Mouse (Mus musculus) lung, embryonic 16.5 days (tissue): ENCODE data around the gene Mgst2. TPM values are rescaled to one million over a fixed set of nuclear protein-coding genes. Genes with fewer than 3 reads are reported as not detected.

Experiments
- ATAC-seq: fragments of 200-750 bp; cut with Nextera tagmentation; 2 replicates; pipeline ENCODE4 v1.8.0; 2017; ENCODE audit warnings: low read depth, mild to moderate bottlenecking, moderate library complexity
- H3K27ac ChIP-seq: fragments of 300-500 bp; sonication (generic); 2 replicates; pipeline ENCODE4 v1.5.1; 2014; ENCODE audit warnings: mild to moderate bottlenecking, control low read depth, low read length
- H3K27me3 ChIP-seq: fragments of 300-500 bp; sonication (generic); 2 replicates; pipeline ENCODE4 v1.6.1; 2014; ENCODE audit warnings: low read depth, low read length, mixed read lengths; ENCODE audit not compliant: control insufficient read depth, insufficient read depth
- H3K36me3 ChIP-seq: fragments of 300-500 bp; sonication (generic); 2 replicates; pipeline ENCODE4 v1.6.1; 2014; ENCODE audit warnings: low read length; ENCODE audit not compliant: control insufficient read depth, insufficient read depth
- H3K4me1 ChIP-seq: fragments of 300-500 bp; sonication (generic); replicated peaks from 2 replicates; pipeline ENCODE4 v1.6.1; 2014; ENCODE audit warnings: low read length, mixed read lengths; ENCODE audit not compliant: control insufficient read depth, insufficient read depth
- H3K4me2 ChIP-seq: fragments of 300-500 bp; sonication (generic); 2 replicates; pipeline ENCODE4 v1.6.1; 2014; ENCODE audit warnings: low read depth, low read length, control low read depth
- H3K4me3 ChIP-seq: fragments of 300-500 bp; sonication (generic); 2 replicates; pipeline ENCODE4 v1.5.1; 2014; ENCODE audit warnings: mild to moderate bottlenecking, low read length, control low read depth
- H3K9ac ChIP-seq: fragments of 300-500 bp; sonication (generic); 2 replicates; pipeline ENCODE4 v1.6.1; 2014; ENCODE audit warnings: low read length, control low read depth
- H3K9me3 ChIP-seq: fragments of 300-500 bp; sonication (generic); 2 replicates; pipeline ENCODE4 v1.6.1; 2016; ENCODE audit warnings: low read length; ENCODE audit not compliant: control insufficient read depth
- WGBS: fragments of 180-500 bp; shearing (Covaris S2); extraction: QIAGEN DNeasy Blood & Tissue Kit; methylation state at CpG from one replicate; pipeline ENCODE4 v1.1.7; 2014; 5-methylcytosine and 5-hydroxymethylcytosine counted together
- polyA plus RNA-seq: library from polyadenylated mRNA; unstranded; fragments of >200 nt; fragmentation: Nextera tagmentation; extraction: Ambion mirVana; gene quantifications from 2 replicates; pipeline ENCODE4 v1.2.1, GENCODE M21; 2015

The Mgst2 gene
- polyA plus RNA-seq, 1 experiment from 2014 or later = 5.4 TPM

DNA sequence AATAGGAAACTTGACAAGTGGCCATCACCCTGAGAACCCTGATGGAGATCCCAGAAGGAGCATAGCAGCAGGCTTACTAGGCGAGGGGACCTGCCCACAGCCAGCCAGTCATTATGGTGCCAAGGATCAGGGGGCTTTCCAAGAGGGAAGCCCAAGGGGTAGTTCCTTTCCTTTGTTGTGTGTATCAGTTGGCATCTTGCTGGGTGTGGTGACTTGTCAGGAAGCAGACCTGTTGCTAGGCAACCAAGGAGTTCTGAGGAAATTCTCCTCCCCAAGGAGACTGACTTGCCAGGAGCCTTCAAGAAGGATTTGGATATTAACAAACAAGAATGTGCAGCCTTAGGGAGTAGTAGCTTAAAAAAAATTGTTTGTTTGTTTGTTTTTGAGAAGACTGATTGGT lies 25.7 kb upstream of the Mgst2 start:
- ATAC-seq = no peak
- no peak overlapping the region for H3K27ac ChIP-seq
- no peaks in the 10 kb centered on the region for H3K27me3 ChIP-seq
- H3K9ac ChIP-seq = no peak overlapping the region
- H3K4me3 ChIP-seq = no peak overlapping the region
- no peaks in the 10 kb centered on the region for H3K36me3 ChIP-seq
- no peaks in the 10 kb centered on the region for H3K4me1 ChIP-seq
- H3K9me3 ChIP-seq = peaks cover 5% of the 10 kb centered on the region; the same call in 1 of the 2 replicates
- WGBS = 88% methylated on average over 1 of the region's 1 CpGs
- no peak overlapping the region for H3K4me2 ChIP-seq

DNA sequence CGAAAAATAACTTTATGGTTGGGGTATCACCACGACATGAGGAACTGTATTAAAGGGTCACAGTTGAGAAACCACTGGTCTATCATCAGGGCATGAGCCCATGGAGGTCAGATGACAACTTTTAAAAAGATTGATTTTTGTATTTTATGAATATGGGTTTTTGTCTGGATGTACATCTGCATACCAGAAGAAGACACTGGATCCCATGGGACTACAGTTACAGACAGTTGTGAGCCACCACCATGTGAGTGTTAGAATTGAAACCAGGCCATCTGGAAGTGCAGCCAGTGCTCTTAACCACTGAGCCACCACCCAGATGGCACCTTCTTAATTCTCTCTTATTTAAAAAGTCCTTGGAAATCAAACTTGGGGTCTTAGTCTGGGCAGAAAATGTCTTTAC lies 24.2 kb upstream of the Mgst2 start:
- no peaks in the 10 kb centered on the region for H3K36me3 ChIP-seq
- H3K27me3 ChIP-seq = no peaks in the 10 kb centered on the region
- H3K9ac ChIP-seq = no peak overlapping the region
- ATAC-seq = no peak
- H3K4me2 ChIP-seq = no peak overlapping the region
- no peak overlapping the region for H3K4me3 ChIP-seq
- 76% methylated on average over 2 of the region's 2 CpGs for WGBS
- peaks cover 4% of the 10 kb centered on the region; the same call in 1 of the 2 replicates for H3K9me3 ChIP-seq
- no peak overlapping the region for H3K27ac ChIP-seq
- no peaks in the 10 kb centered on the region for H3K4me1 ChIP-seq

- no peak overlapping the region for H3K4me3 ChIP-seq
- no peaks in the 10 kb centered on the region for H3K36me3 ChIP-seq
- no peak overlapping the region for H3K4me2 ChIP-seq
- H3K4me1 ChIP-seq = no peaks in the 10 kb centered on the region
- WGBS = 82% methylated on average over 20 of the region's 20 CpGs
- H3K9me3 ChIP-seq = no peaks in the 10 kb centered on the region
- no peak overlapping the region for H3K27ac ChIP-seq
- ATAC-seq = no peak
- H3K27me3 ChIP-seq = no peaks in the 10 kb centered on the region
- no peak overlapping the region for H3K9ac ChIP-seq
Observed at GRCm38 (mm10) chr3:51636700-51637099, 23.5 kb upstream of the Mgst2 start.

DNA sequence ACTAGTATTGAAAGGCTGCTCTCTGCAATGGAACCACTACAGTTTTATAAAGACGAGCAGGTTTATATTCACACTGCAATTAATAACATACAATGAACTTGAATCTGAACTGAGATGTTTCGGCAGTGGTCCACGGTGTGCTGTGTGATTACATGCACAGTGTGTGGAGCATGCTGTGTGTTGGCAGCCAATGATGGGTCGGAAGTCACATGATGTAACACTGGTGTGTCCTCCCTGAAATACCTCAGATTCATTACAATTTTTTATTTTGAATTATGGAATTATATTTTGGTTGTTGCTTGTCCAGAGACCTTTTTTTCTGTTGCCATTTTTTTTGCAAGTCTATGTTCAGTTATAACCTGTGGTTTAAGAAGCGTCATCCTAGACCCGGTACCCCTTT lies 22.8 kb upstream of the Mgst2 start:
- H3K27me3 ChIP-seq = no peaks in the 10 kb centered on the region
- H3K4me2 ChIP-seq = no peak overlapping the region
- 87% methylated on average over 6 of the region's 6 CpGs for WGBS
- no peak overlapping the region for H3K4me3 ChIP-seq
- H3K36me3 ChIP-seq = no peaks in the 10 kb centered on the region
- no peaks in the 10 kb centered on the region for H3K4me1 ChIP-seq
- H3K27ac ChIP-seq = no peak overlapping the region
- H3K9ac ChIP-seq = no peak overlapping the region
- H3K9me3 ChIP-seq = no peaks in the 10 kb centered on the region
- no peak for ATAC-seq

- no peak overlapping the region for H3K4me3 ChIP-seq
- H3K36me3 ChIP-seq = no peaks in the 10 kb centered on the region
- H3K4me2 ChIP-seq = no peak overlapping the region
- H3K27ac ChIP-seq = no peak overlapping the region
- no peaks in the 10 kb centered on the region for H3K9me3 ChIP-seq
- WGBS = 69% methylated on average over 6 of the region's 6 CpGs
- no peak for ATAC-seq
- no peak overlapping the region for H3K9ac ChIP-seq
- H3K4me1 ChIP-seq = no peaks in the 10 kb centered on the region
- no peaks in the 10 kb centered on the region for H3K27me3 ChIP-seq
Observed at GRCm38 (mm10) chr3:51638260-51638659, 21.9 kb upstream of the Mgst2 start.

DNA sequence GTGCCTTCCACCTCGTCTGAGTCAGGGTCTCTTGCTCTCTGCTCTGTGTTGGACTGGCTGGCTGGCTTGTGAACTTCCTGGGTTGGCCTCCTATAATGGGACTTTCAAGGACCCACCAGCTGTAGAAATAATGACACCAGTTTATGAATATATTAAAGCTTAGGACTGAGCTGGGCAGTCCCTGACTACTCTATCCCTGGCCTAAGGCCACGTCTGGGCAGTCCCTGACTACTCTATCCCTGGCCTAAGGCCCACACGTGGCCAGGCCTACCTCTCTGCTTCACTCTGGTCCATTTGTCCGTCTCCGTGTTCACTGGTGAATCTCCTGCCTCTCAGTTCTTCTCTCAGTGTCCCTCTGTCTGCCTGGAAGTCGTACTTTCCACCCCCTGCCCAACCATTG lies 14.7 kb upstream of the Mgst2 start:
- WGBS = 79% methylated on average over 6 of the region's 6 CpGs
- Histone ChIP-seq H3K4me2 (no peak overlapping the region), H3K9ac (no peak overlapping the region), H3K27me3 (no peaks in the 10 kb centered on the region), H3K4me1 (peaks cover 3% of the 10 kb centered on the region; the same call in 1 of the 2 replicates), H3K4me3 (no peak overlapping the region), H3K36me3 (no peaks in the 10 kb centered on the region), H3K9me3 (no peaks in the 10 kb centered on the region), H3K27ac (no peak overlapping the region)
- ATAC-seq = no peak

GRCm38 (mm10) chr3:51646301-51646700 lies 13.9 kb upstream of the Mgst2 start:
- H3K9me3 ChIP-seq = no peaks in the 10 kb centered on the region
- ATAC-seq = no peak
- H3K27ac ChIP-seq = no peak overlapping the region
- no peak overlapping the region for H3K4me2 ChIP-seq
- H3K9ac ChIP-seq = no peak overlapping the region
- H3K4me3 ChIP-seq = no peak overlapping the region
- no peaks in the 10 kb centered on the region for H3K27me3 ChIP-seq
- H3K36me3 ChIP-seq = no peaks in the 10 kb centered on the region
- WGBS = 43% methylated on average over 10 of the region's 10 CpGs
- peaks cover 3% of the 10 kb centered on the region; the same call in 1 of the 2 replicates for H3K4me1 ChIP-seq

- 63% methylated on average over 4 of the region's 4 CpGs for WGBS
- Histone ChIP-seq H3K27ac (no peak overlapping the region), H3K4me3 (no peak overlapping the region), H3K36me3 (no peaks in the 10 kb centered on the region), H3K9me3 (no peaks in the 10 kb centered on the region), H3K9ac (no peak overlapping the region), H3K27me3 (no peaks in the 10 kb centered on the region), H3K4me1 (peaks cover 4% of the 10 kb centered on the region), H3K4me2 (no peak overlapping the region)
- ATAC-seq = no peak
Observed at GRCm38 (mm10) chr3:51647356-51647755, 12.8 kb upstream of the Mgst2 start.

DNA sequence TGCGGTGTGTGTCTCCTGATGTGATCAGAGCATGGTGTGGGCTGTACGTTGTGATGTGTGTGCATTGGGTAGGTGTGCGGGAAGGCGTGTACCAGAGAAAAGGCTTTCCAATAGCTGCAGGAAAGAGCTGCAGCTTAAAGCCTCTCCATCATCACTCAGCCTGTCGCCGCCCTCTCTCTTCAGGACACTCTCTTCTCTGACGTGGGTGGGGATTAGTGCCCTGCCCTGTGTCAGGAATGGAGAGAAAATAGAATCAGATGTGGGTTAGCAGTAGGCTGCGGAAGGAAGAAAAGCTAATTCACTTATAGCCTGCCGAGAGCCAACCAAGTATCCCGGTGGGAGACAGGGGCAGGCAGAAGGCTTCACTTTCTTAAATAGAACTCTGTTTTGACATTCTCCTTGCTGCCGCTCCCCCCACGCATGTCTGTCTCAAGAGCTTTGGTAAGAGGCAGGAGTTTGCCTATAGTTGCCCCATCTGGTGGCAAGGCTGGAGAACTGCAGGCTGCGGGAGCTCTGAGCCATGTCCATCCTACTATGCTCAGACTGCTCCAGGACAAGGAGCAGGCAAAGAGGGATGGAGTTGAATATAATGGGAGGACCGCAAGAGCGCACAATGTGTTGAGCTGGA lies 12.0 kb upstream of the Mgst2 start:
- H3K4me2 ChIP-seq = peak overlapping the region; percentile 50
- no peaks in the 10 kb centered on the region for H3K27me3 ChIP-seq
- peak overlapping the region; percentile 17; the same call in 1 of the 2 replicates for H3K9ac ChIP-seq
- no peak overlapping the region for H3K27ac ChIP-seq
- 31% methylated on average over 15 of the region's 15 CpGs for WGBS
- H3K36me3 ChIP-seq = no peaks in the 10 kb centered on the region
- H3K4me3 ChIP-seq = peak overlapping the region; percentile 27; the same call in 1 of the 2 replicates
- no peaks in the 10 kb centered on the region for H3K9me3 ChIP-seq
- ATAC-seq = peak; percentile 37
- H3K4me1 ChIP-seq = peaks cover 8% of the 10 kb centered on the region

DNA sequence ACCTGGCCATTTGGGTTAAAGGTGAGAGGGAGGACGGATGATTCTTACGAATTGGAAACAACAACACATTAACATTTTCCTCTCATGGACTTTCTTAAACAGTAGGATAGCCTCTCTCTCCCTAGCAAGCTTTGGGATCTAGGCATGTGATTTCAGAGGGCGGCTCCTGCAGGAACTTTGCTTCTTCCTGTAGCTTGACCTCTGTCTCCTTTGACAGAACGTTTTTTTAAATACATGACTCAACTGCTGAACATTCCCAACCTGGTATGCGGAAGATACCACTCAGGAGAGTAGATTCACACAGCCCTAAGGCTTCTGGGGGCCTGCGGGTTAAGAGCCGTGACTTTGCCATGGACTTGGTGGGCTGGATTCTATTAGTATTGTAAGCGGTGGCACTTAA lies 10.7 kb upstream of the Mgst2 start:
- H3K27ac ChIP-seq = no peak overlapping the region
- peaks cover 10% of the 10 kb centered on the region for H3K4me1 ChIP-seq
- 65% methylated on average over 8 of the region's 8 CpGs for WGBS
- H3K4me2 ChIP-seq = no peak overlapping the region
- H3K9ac ChIP-seq = no peak overlapping the region
- no peaks in the 10 kb centered on the region for H3K36me3 ChIP-seq
- ATAC-seq = no peak
- H3K9me3 ChIP-seq = no peaks in the 10 kb centered on the region
- no peaks in the 10 kb centered on the region for H3K27me3 ChIP-seq
- no peak overlapping the region for H3K4me3 ChIP-seq
